Mouse (Mus musculus) hindbrain, embryonic 15.5 days (tissue): ENCODE data around the gene Kng2. TPM values are rescaled to one million over a fixed set of nuclear protein-coding genes. Genes with fewer than 3 reads are reported as not detected.
"Not testable (repeated sequence)": the region's sequence is repeated elsewhere in the genome, so short reads cannot be mapped to it uniquely, and the experiment has no call there.

ENCODE experiments used
- ATAC-seq: fragments of 200-750 bp; cut with Nextera tagmentation; 2 replicates; pipeline ENCODE4 v1.8.0; 2017; ENCODE audit warnings: low read depth, moderate number of reproducible peaks, moderate TSS enrichment; ENCODE audit not compliant: low FRiP score
- H3K27ac ChIP-seq: fragments of 300-500 bp; sonication (generic); replicated peaks from 2 replicates; pipeline ENCODE4 v1.5.1; 2015; ENCODE audit warnings: mild to moderate bottlenecking, inconsistent platforms
- H3K27me3 ChIP-seq: fragments of 300-500 bp; sonication (generic); 2 replicates; pipeline ENCODE4 v1.6.1; 2015; ENCODE audit warnings: control low read depth, inconsistent platforms
- H3K36me3 ChIP-seq: fragments of 300-500 bp; sonication (generic); 2 replicates; pipeline ENCODE4 v1.6.1; 2015; ENCODE audit warnings: control low read depth, inconsistent platforms
- H3K4me1 ChIP-seq: fragments of 300-500 bp; sonication (generic); replicated peaks from 2 replicates; pipeline ENCODE4 v1.6.1; 2015; ENCODE audit warnings: control low read depth, inconsistent platforms
- H3K4me2 ChIP-seq: fragments of 300-500 bp; sonication (generic); 2 replicates; pipeline ENCODE4 v1.6.1; 2015; ENCODE audit warnings: moderate library complexity, mild to moderate bottlenecking, inconsistent platforms
- H3K4me3 ChIP-seq: fragments of 300-500 bp; sonication (generic); 2 replicates; pipeline ENCODE4 v1.5.1; 2015; ENCODE audit warnings: mild to moderate bottlenecking, inconsistent platforms
- H3K9ac ChIP-seq: fragments of 300-500 bp; sonication (generic); 2 replicates; pipeline ENCODE4 v1.6.1; 2015; ENCODE audit warnings: inconsistent platforms
- H3K9me3 ChIP-seq: fragments of 300-500 bp; sonication (generic); 2 replicates; pipeline ENCODE4 v1.6.1; 2016; ENCODE audit warnings: control low read depth, inconsistent platforms
- WGBS: fragments of 180-500 bp; shearing (Covaris S2); methylation state at CpG from one replicate; pipeline ENCODE4 v1.1.7; 2015; 5-methylcytosine and 5-hydroxymethylcytosine counted together
- polyA plus RNA-seq: library from polyadenylated mRNA; unstranded; fragments of >200 nt; fragmentation: Nextera tagmentation; extraction: Ambion mirVana; gene quantifications from 2 replicates; pipeline ENCODE4 v1.2.1, GENCODE M21; 2015

The Kng2 gene
- polyA plus RNA-seq, 1 experiment from 2014 or later: not detected

DNA sequence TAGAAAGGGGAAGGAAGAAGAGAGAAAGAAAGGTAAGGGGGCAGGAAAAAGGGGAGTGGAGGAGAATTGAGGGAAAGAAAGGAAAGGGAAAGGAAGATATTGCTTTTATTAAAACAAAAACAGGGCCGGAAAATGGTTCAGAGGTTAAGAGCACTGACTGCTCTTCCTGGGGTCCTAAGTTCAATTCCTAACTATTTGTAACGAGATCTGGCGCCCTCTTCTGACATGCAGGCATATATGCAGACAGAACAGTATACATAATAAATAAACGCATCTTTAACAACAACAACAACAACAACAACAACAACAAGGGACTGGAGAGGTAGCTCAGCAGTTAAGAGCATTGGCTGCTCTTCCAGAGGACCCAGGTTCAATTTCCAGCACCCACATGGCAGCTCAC is 76.2 kb downstream of the Kng2 start:
- WGBS: 55% methylated on average over 4 of the region's 4 CpGs
- Histone ChIP-seq H3K4me3 (no peak overlapping the region), H3K27ac (no peak overlapping the region), H3K27me3 (no peaks in the 10 kb centered on the region), H3K4me2 (no peak overlapping the region), H3K4me1 (no peaks in the 10 kb centered on the region), H3K36me3 (no peaks in the 10 kb centered on the region), H3K9ac (no peak overlapping the region), H3K9me3 (no peaks in the 10 kb centered on the region)
- no peak for ATAC-seq

DNA sequence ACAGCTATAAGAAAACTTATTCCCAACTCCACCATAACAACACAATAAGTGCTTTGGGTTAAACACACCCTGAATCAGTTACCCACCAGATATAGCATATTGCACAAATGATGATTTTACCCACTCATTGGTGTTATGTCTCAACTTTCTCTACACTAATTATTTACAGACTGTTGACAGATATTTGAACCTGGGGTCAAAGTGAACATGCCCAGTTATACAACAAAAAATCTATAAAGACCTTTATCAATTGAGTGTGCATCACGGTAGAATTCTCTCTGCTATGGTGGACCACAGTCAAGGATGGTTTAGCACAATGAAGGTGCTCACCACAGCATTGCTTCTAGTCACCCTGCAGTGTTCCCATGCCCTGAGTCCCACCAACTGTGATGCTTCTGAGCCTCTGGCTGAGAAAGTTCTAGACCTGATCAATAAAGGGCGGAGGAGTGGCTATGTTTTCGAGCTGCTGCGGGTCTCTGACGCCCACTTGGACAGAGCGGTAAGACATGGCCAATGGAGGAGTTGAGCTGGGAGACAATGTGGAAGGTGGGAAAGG is 78.4 kb downstream of the Kng2 start, which contains the start of gene Hrg:
Gene Hrg, plus strand, starts transcription at position 233 of the 556 bp plus-strand sequence.
- 93% methylated on average over 6 of the region's 6 CpGs for WGBS
- no peak for ATAC-seq
- Histone ChIP-seq H3K9me3 (no peaks in the 10 kb centered on the region), H3K4me3 (no peak within 1 kb of the TSS), H3K9ac (no peak within 1 kb of the TSS), H3K4me2 (no peak within 1 kb of the TSS), H3K27ac (no peak within 1 kb of the TSS), H3K27me3 (no peaks in the 10 kb centered on the region), H3K4me1 (no peaks in the 10 kb centered on the region), H3K36me3 (no peaks in the 10 kb centered on the region)

DNA sequence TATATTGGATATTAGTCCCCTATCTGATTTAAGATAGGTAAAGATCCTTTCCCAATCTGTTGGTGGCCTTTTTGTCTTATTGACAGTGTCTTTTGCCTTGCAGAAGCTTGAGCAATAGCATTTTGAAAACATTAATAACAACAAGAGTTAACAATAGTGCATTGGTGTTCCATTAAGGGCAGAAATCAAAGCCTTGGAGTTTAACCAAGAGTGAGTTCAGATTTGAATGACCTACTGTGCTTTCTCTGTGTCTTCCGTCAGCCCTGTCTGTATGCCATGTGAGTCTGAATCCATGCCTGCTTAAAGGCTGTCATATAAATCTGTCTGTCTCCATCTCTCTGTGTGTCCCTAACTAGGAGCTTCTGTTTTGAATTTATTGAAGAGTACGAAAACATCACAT is 81.9 kb downstream of the Kng2 start:
- Histone ChIP-seq H3K4me1 (no peaks in the 10 kb centered on the region), H3K36me3 (no peaks in the 10 kb centered on the region), H3K4me3 (no peak overlapping the region), H3K4me2 (no peak overlapping the region), H3K9me3 (no peaks in the 10 kb centered on the region), H3K27me3 (no peaks in the 10 kb centered on the region), H3K9ac (no peak overlapping the region), H3K27ac (no peak overlapping the region)
- no peak for ATAC-seq
- WGBS: 84% methylated on average over 2 of the region's 2 CpGs

DNA sequence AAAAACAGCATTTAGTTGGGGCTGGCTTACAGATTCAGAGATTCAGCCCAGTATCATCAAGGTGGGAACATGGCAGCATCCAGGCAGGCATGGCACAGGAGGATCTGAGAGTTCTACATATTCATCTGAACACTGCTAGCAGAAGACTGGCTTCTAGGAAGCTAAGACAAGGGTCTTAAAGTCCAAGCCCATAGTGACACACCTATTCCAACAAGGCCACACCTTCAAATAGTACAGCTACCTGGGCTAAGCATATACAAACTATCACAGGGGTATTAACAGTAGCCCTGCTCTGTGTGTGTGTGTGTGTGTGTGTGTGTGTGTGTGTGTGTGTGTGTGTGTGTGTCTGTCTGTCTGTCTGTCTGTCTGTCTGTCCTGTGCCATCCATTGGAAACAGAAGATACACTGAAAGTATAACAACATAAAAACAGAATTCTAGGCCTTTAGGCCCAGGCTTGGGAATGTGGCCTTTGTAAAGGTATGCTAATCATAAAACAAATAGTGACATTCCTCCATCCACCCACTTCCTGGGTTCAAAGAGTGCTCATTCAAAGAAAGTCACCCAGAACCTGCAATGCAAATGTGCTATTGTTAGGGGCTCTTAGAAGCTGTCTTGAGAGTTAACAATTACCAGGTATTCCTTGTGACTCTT is 87.3 kb downstream of the Kng2 start:
- H3K9me3 ChIP-seq, H3K4me2 ChIP-seq, H3K4me1 ChIP-seq, H3K27ac ChIP-seq, H3K27me3 ChIP-seq, H3K9ac ChIP-seq, ATAC-seq, H3K36me3 ChIP-seq, H3K4me3 ChIP-seq: not testable (repeated sequence)

DNA sequence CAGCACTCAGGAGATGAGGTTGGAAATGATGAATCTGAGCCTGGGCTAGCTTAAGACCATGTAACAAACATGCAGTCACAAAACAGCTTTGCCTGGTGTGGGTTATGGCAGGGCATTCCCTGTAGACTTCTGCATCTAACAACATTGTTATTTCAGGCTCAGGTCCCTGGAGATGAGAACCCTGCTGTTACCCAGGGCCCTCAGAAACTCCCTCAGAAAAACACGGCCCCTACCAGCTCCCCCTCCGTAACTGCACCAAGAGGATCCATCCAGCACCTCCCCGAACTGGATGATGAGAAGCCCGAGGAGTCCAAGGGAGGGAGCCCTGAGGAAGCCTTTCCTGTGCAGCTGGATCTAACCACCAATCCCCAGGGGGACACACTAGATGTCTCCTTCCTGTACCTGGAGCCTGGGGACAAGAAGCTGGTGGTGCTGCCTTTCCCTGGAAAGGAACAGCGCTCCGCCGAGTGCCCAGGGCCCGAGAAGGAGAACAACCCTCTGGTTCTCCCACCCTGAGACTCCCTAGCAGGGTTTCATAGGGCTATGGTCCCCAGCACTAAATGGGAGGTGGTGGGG is 90.1 kb downstream of the Kng2 start:
- Histone ChIP-seq H3K27ac (no peak overlapping the region), H3K9me3 (no peaks in the 10 kb centered on the region), H3K4me1 (no peaks in the 10 kb centered on the region), H3K36me3 (no peaks in the 10 kb centered on the region), H3K4me3 (no peak overlapping the region), H3K9ac (no peak overlapping the region), H3K27me3 (no peaks in the 10 kb centered on the region), H3K4me2 (no peak overlapping the region)
- no peak for ATAC-seq
- WGBS: 89% methylated on average over 8 of the region's 8 CpGs

DNA sequence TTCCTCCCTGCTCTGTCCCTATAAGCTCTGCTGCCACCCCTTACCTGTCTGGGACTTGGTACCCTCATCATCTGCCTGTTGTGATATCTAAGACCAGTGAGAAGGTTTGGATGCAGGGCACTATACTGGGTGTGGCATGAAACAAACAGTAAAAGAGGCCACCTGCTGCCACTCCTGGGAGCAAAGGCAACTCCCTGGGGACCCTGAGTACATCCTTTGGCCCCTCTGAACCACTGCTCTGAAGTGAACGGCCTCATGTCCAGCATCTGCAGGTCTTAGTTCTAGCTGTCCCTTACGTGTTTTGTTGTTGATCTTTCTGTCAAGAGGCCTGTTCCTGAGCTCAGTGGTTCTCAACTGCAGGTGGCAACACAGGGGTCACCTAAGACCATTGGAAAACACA is 90.7 kb downstream of the Kng2 start:
- Histone ChIP-seq H3K9ac (no peak overlapping the region), H3K36me3 (no peaks in the 10 kb centered on the region), H3K27me3 (no peaks in the 10 kb centered on the region), H3K9me3 (no peaks in the 10 kb centered on the region), H3K27ac (no peak overlapping the region), H3K4me2 (no peak overlapping the region), H3K4me1 (no peaks in the 10 kb centered on the region), H3K4me3 (no peak overlapping the region)
- no peak for ATAC-seq
- 70% methylated on average over 2 of the region's 2 CpGs for WGBS

DNA sequence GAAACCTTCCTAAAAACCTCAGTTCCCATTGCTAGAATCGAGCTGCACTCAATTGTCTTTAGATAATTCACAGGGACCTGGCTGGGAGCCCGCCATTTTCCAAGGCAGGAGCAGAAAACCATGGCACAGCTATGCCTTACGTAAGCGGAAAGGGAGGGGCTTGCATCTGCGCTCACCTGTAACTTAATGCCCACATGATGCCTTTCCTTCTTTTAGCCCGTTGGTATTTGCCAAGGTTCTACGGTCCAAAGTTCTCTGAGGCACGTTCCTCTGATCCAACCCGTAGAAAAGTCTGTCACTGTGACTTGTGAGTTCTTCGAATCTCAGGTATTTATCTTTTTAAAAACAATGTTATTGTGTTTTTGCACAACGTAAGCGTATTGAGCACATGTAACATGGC is 91.7 kb downstream of the Kng2 start:
- Histone ChIP-seq H3K27ac (no peak overlapping the region), H3K4me2 (no peak overlapping the region), H3K4me3 (no peak overlapping the region), H3K4me1 (no peaks in the 10 kb centered on the region), H3K27me3 (no peaks in the 10 kb centered on the region), H3K36me3 (no peaks in the 10 kb centered on the region), H3K9ac (no peak overlapping the region), H3K9me3 (no peaks in the 10 kb centered on the region)
- whole genome bisulfite sequencing: 95% methylated on average over 12 of the region's 12 CpGs
- ATAC-seq: no peak

Other genes starting within 250 kb of the Kng2 start
- gene Crygs, start 217.9 kb downstream of the Kng2 start, polyA plus RNA-seq: not detected in 2 replicates
- gene Tbccd1, start 171.8 kb downstream of the Kng2 start, polyA plus RNA-seq: 19.6 and 24.8 TPM in 2 replicates
- gene Dnajb11, start 171.6 kb downstream of the Kng2 start, polyA plus RNA-seq: 100 and 103 TPM in 2 replicates
- 0.12 and 0.36 TPM in 2 replicates for gene Ahsg, start 138.2 kb downstream of the Kng2 start, polyA plus RNA-seq
- not detected in 2 replicates for gene Fetub, start 111.1 kb downstream of the Kng2 start, polyA plus RNA-seq
- not detected in 2 replicates for gene Hrg, start 78.4 kb downstream of the Kng2 start, polyA plus RNA-seq
- 0.39 TPM in 1 of 2 replicates, not detected in the other for gene Kng1, start 28.4 kb upstream of the Kng2 start, polyA plus RNA-seq
- gene Eif4a2, start 78.0 kb upstream of the Kng2 start, polyA plus RNA-seq: 323 and 324 TPM in 2 replicates
- 40.6 and 50.6 TPM in 2 replicates for gene Rfc4, start 98.3 kb upstream of the Kng2 start, polyA plus RNA-seq
- not detected in 2 replicates for gene Adipoq, start 117.1 kb upstream of the Kng2 start, polyA plus RNA-seq
- gene St6gal1, start 195.3 kb upstream of the Kng2 start, polyA plus RNA-seq: 24.6 and 27.8 TPM in 2 replicates